Mouse (Mus musculus): ENCODE measurements around the gene Cbll1. TPM values are rescaled to one million over a fixed set of nuclear protein-coding genes. Genes with fewer than 3 reads are reported as not detected.
"Not testable (repeated sequence)": the region's sequence is repeated elsewhere in the genome, so short reads cannot be mapped to it uniquely, and the experiment has no call there.

Gene Cbll1
- polyA plus RNA-seq, 1 experiment = 10.0 TPM

GRCm38 (mm10) chr12:31501266-31501665, 1.9 kb upstream of the Cbll1 start:
- Histone ChIP-seq H3K4me3 (ENCODE audit: insufficient read depth, low read length) (no peak overlapping the region), H3K27ac (ENCODE audit: insufficient read depth, low read length) (no peak overlapping the region), H3K4me1 (ENCODE audit: control insufficient read depth, insufficient read depth, low read length) (peaks cover 4% of the 10 kb centered on the region)
- TF ChIP-seq CTCF (IDR thresholded peaks at IDR 0.05; ENCODE audit: extremely low read depth, insufficient read depth, low read length) = no peak
- TF ChIP-seq POLR2A (IDR thresholded peaks at IDR 0.05; ENCODE audit: extremely low read depth, insufficient read depth, low read length) = no peak

GRCm38 (mm10) chr12:31500196-31500595, 780 bp upstream of the Cbll1 start:
- peak overlapping the region; percentile 9; the same call in 1 of the 2 replicates for H3K27ac ChIP-seq (ENCODE audit: insufficient read depth, low read length)
- peaks cover 4% of the 10 kb centered on the region for H3K4me1 ChIP-seq (ENCODE audit: control insufficient read depth, insufficient read depth, low read length)
- TF ChIP-seq CTCF (IDR thresholded peaks at IDR 0.05; ENCODE audit: extremely low read depth, insufficient read depth, low read length) = no peak
- TF ChIP-seq POLR2A (IDR thresholded peaks at IDR 0.05; ENCODE audit: extremely low read depth, insufficient read depth, low read length) = no peak
- H3K4me3 ChIP-seq (ENCODE audit: insufficient read depth, low read length) = peak overlapping the region; percentile 66

- Histone ChIP-seq H3K4me1 (ENCODE audit: control insufficient read depth, insufficient read depth, low read length) (peaks cover 4% of the 10 kb centered on the region), H3K4me3 (ENCODE audit: insufficient read depth, low read length) (peak overlapping the region; percentile 66), H3K27ac (ENCODE audit: insufficient read depth, low read length) (0 out of 2 replicates have a peak overlapping the region, but pooled peaks have one; percentile 70)
- TF ChIP-seq CTCF (IDR thresholded peaks at IDR 0.05; ENCODE audit: extremely low read depth, insufficient read depth, low read length) (no peak), POLR2A (IDR thresholded peaks at IDR 0.05; ENCODE audit: extremely low read depth, insufficient read depth, low read length) (no peak)
Measured at GRCm38 (mm10) chr12:31498936-31499313, 491 bp downstream of the Cbll1 start.

- Histone ChIP-seq H3K4me1 (ENCODE audit: control insufficient read depth, insufficient read depth, low read length) (no peaks in the 10 kb centered on the region), H3K27ac (ENCODE audit: insufficient read depth, low read length) (no peak overlapping the region), H3K4me3 (ENCODE audit: insufficient read depth, low read length) (no peak overlapping the region)
- no peak for TF ChIP-seq CTCF (IDR thresholded peaks at IDR 0.05; ENCODE audit: extremely low read depth, insufficient read depth, low read length)
- no peak for TF ChIP-seq POLR2A (IDR thresholded peaks at IDR 0.05; ENCODE audit: extremely low read depth, insufficient read depth, low read length)
Measured at GRCm38 (mm10) chr12:31486431-31486830, 13.0 kb downstream of the Cbll1 start.

GRCm38 (mm10) chr12:31478182-31478581, 21.2 kb downstream of the Cbll1 start:
- H3K4me3 ChIP-seq (ENCODE audit: insufficient read depth, low read length); H3K4me1 ChIP-seq (ENCODE audit: control insufficient read depth, insufficient read depth, low read length); H3K27ac ChIP-seq (ENCODE audit: insufficient read depth, low read length): not testable (repeated sequence)

GRCm38 (mm10) chr12:31462615-31463014, 36.8 kb downstream of the Cbll1 start:
- TF ChIP-seq POLR2A (IDR thresholded peaks at IDR 0.05; ENCODE audit: extremely low read depth, insufficient read depth, low read length) (no peak), CTCF (IDR thresholded peaks at IDR 0.05; ENCODE audit: extremely low read depth, insufficient read depth, low read length) (no peak)

GRCm38 (mm10) chr12:31461371-31461770, 38.0 kb downstream of the Cbll1 start:
- Histone ChIP-seq H3K4me3 (ENCODE audit: insufficient read depth, low read length) (no peak overlapping the region), H3K4me1 (ENCODE audit: control insufficient read depth, insufficient read depth, low read length) (no peaks in the 10 kb centered on the region), H3K27ac (ENCODE audit: insufficient read depth, low read length) (no peak overlapping the region)
- TF ChIP-seq POLR2A (IDR thresholded peaks at IDR 0.05; ENCODE audit: extremely low read depth, insufficient read depth, low read length) (no peak), CTCF (IDR thresholded peaks at IDR 0.05; ENCODE audit: extremely low read depth, insufficient read depth, low read length) (no peak)

More at GRCm38 (mm10) chr12:31462615-31463014, 36.8 kb downstream of the Cbll1 start:
- Histone ChIP-seq H3K27ac (ENCODE audit: insufficient read depth, low read length) (no peak overlapping the region), H3K4me1 (ENCODE audit: control insufficient read depth, insufficient read depth, low read length) (no peaks in the 10 kb centered on the region), H3K4me3 (ENCODE audit: insufficient read depth, low read length) (no peak overlapping the region)

- H3K27ac ChIP-seq (ENCODE audit: insufficient read depth, low read length); H3K4me3 ChIP-seq (ENCODE audit: insufficient read depth, low read length); H3K4me1 ChIP-seq (ENCODE audit: control insufficient read depth, insufficient read depth, low read length): not testable (repeated sequence)
Measured at GRCm38 (mm10) chr12:31460270-31460669, 39.1 kb downstream of the Cbll1 start.

GRCm38 (mm10) chr12:31458474-31458873, 40.9 kb downstream of the Cbll1 start:
- Histone ChIP-seq H3K4me3 (ENCODE audit: insufficient read depth, low read length) (no peak overlapping the region), H3K4me1 (ENCODE audit: control insufficient read depth, insufficient read depth, low read length) (no peaks in the 10 kb centered on the region), H3K27ac (ENCODE audit: insufficient read depth, low read length) (no peak overlapping the region)
- TF ChIP-seq CTCF (IDR thresholded peaks at IDR 0.05; ENCODE audit: extremely low read depth, insufficient read depth, low read length) (no peak), POLR2A (IDR thresholded peaks at IDR 0.05; ENCODE audit: extremely low read depth, insufficient read depth, low read length) (no peak)

- no peak overlapping the region for H3K4me3 ChIP-seq (ENCODE audit: insufficient read depth, low read length)
- TF ChIP-seq POLR2A (IDR thresholded peaks at IDR 0.05; ENCODE audit: extremely low read depth, insufficient read depth, low read length) (no peak), CTCF (IDR thresholded peaks at IDR 0.05; ENCODE audit: extremely low read depth, insufficient read depth, low read length) (no peak)
- H3K27ac ChIP-seq (ENCODE audit: insufficient read depth, low read length) = no peak overlapping the region
- H3K4me1 ChIP-seq (ENCODE audit: control insufficient read depth, insufficient read depth, low read length) = no peaks in the 10 kb centered on the region
Measured at GRCm38 (mm10) chr12:31456271-31456670, 43.1 kb downstream of the Cbll1 start.

- H3K4me3 ChIP-seq (ENCODE audit: insufficient read depth, low read length) = no peak overlapping the region
- TF ChIP-seq POLR2A (IDR thresholded peaks at IDR 0.05; ENCODE audit: extremely low read depth, insufficient read depth, low read length) (no peak), CTCF (IDR thresholded peaks at IDR 0.05; ENCODE audit: extremely low read depth, insufficient read depth, low read length) (no peak)
- no peak overlapping the region for H3K27ac ChIP-seq (ENCODE audit: insufficient read depth, low read length)
Measured at GRCm38 (mm10) chr12:31449341-31449740, 50.1 kb downstream of the Cbll1 start.

More at GRCm38 (mm10) chr12:31449341-31449740, 50.1 kb downstream of the Cbll1 start:
- H3K4me1 ChIP-seq (ENCODE audit: control insufficient read depth, insufficient read depth, low read length) = no peaks in the 10 kb centered on the region
